Mouse (Mus musculus): ENCODE data around the gene Nlgn1. TPM values are rescaled to one million over a fixed set of nuclear protein-coding genes. Genes with fewer than 3 reads are reported as not detected.

The Nlgn1 gene
- polyA plus RNA-seq, 2 experiments = 2.6 to 3.5 TPM

GRCm38 (mm10) chr3:25675069-25675468 is 657.2 kb downstream of the Nlgn1 start:
- DNase-seq (ENCODE audit: low spot score) (no peak), ATAC-seq (ENCODE audit: low FRiP score, low read depth) (no peak)
- 64% methylated on average over 3 of the region's 3 CpGs for WGBS
- no peak overlapping the region for H3K4me2 ChIP-seq (replicated peaks; ENCODE audit: low read depth, low read length, severe bottlenecking)
- H3K36me3 ChIP-seq (ENCODE audit: control insufficient read depth, insufficient read depth, low read length) = no peaks in the 10 kb centered on the region
- no peak overlapping the region for H3K4me3 ChIP-seq (replicated peaks; ENCODE audit: low read length)
- no peak for TF ChIP-seq POLR2A (IDR thresholded peaks at IDR 0.05; ENCODE audit: borderline replicate concordance, extremely low read depth, insufficient read depth, insufficient read length)
- H3K27me3 ChIP-seq (ENCODE audit: control insufficient read depth, insufficient read depth, low read length) = no peaks in the 10 kb centered on the region
- no peak overlapping the region for H3K9ac ChIP-seq (ENCODE audit: low read depth, low read length, severe bottlenecking)
- no peak overlapping the region for H3K27ac ChIP-seq (replicated peaks; ENCODE audit: low read depth, low read length)
- H3K4me1 ChIP-seq (ENCODE audit: control insufficient read depth, insufficient read depth, low read length) = no peaks in the 10 kb centered on the region
- no peaks in the 10 kb centered on the region for H3K9me3 ChIP-seq (ENCODE audit: control insufficient read depth, low read length)

- TF ChIP-seq POLR2A (IDR thresholded peaks at IDR 0.05; ENCODE audit: borderline replicate concordance, extremely low read depth, insufficient read depth, insufficient read length) = no peak
- no peak overlapping the region for H3K4me3 ChIP-seq (replicated peaks; ENCODE audit: low read length)
- no peaks in the 10 kb centered on the region for H3K27me3 ChIP-seq (ENCODE audit: control insufficient read depth, insufficient read depth, low read length)
- H3K9ac ChIP-seq (ENCODE audit: low read depth, low read length, severe bottlenecking) = no peak overlapping the region
- no peaks in the 10 kb centered on the region for H3K4me1 ChIP-seq (ENCODE audit: control insufficient read depth, insufficient read depth, low read length)
- no peak for DNase-seq (ENCODE audit: low spot score)
- 48% methylated on average over 5 of the region's 5 CpGs for WGBS
- no peak for ATAC-seq (ENCODE audit: low FRiP score, low read depth)
- H3K9me3 ChIP-seq (ENCODE audit: control insufficient read depth, low read length) = no peaks in the 10 kb centered on the region
- H3K4me2 ChIP-seq (replicated peaks; ENCODE audit: low read depth, low read length, severe bottlenecking) = no peak overlapping the region
- no peaks in the 10 kb centered on the region for H3K36me3 ChIP-seq (ENCODE audit: control insufficient read depth, insufficient read depth, low read length)
- H3K27ac ChIP-seq (replicated peaks; ENCODE audit: low read depth, low read length) = no peak overlapping the region
These were observed 658.9 kb downstream of the Nlgn1 start for GRCm38 (mm10) chr3:25673408-25673807.

- Histone ChIP-seq H3K4me2 (replicated peaks; ENCODE audit: low read depth, low read length, severe bottlenecking) (no peak overlapping the region), H3K4me1 (ENCODE audit: control insufficient read depth, insufficient read depth, low read length) (no peaks in the 10 kb centered on the region), H3K9ac (ENCODE audit: low read depth, low read length, severe bottlenecking) (no peak overlapping the region), H3K4me3 (replicated peaks; ENCODE audit: low read length) (no peak overlapping the region), H3K27ac (replicated peaks; ENCODE audit: low read depth, low read length) (no peak overlapping the region), H3K36me3 (ENCODE audit: control insufficient read depth, insufficient read depth, low read length) (no peaks in the 10 kb centered on the region), H3K9me3 (ENCODE audit: control insufficient read depth, low read length) (no peaks in the 10 kb centered on the region), H3K27me3 (ENCODE audit: control insufficient read depth, insufficient read depth, low read length) (no peaks in the 10 kb centered on the region)
- WGBS = 77% methylated on average over 4 of the region's 4 CpGs
- no peak for TF ChIP-seq POLR2A (IDR thresholded peaks at IDR 0.05; ENCODE audit: borderline replicate concordance, extremely low read depth, insufficient read depth, insufficient read length)
- ATAC-seq (ENCODE audit: low FRiP score, low read depth) (no peak), DNase-seq (ENCODE audit: low spot score) (no peak)
These were observed 659.5 kb downstream of the Nlgn1 start for GRCm38 (mm10) chr3:25672779-25673178.

GRCm38 (mm10) chr3:25663464-25663863 is 668.8 kb downstream of the Nlgn1 start:
- Histone ChIP-seq H3K4me3 (replicated peaks; ENCODE audit: low read length) (no peak overlapping the region), H3K27me3 (ENCODE audit: control insufficient read depth, insufficient read depth, low read length) (no peaks in the 10 kb centered on the region), H3K9ac (ENCODE audit: low read depth, low read length, severe bottlenecking) (no peak overlapping the region), H3K36me3 (ENCODE audit: control insufficient read depth, insufficient read depth, low read length) (no peaks in the 10 kb centered on the region), H3K9me3 (ENCODE audit: control insufficient read depth, low read length) (no peaks in the 10 kb centered on the region), H3K4me2 (replicated peaks; ENCODE audit: low read depth, low read length, severe bottlenecking) (no peak overlapping the region), H3K4me1 (ENCODE audit: control insufficient read depth, insufficient read depth, low read length) (no peaks in the 10 kb centered on the region), H3K27ac (replicated peaks; ENCODE audit: low read depth, low read length) (no peak overlapping the region)
- no peak for TF ChIP-seq POLR2A (IDR thresholded peaks at IDR 0.05; ENCODE audit: borderline replicate concordance, extremely low read depth, insufficient read depth, insufficient read length)
- no peak for DNase-seq (ENCODE audit: low spot score)
- 80% methylated on average over 2 of the region's 2 CpGs for WGBS
- ATAC-seq (ENCODE audit: low FRiP score, low read depth) = no peak

- ATAC-seq (ENCODE audit: low FRiP score, low read depth) (no peak), DNase-seq (ENCODE audit: low spot score) (no peak)
- no peak overlapping the region for H3K9ac ChIP-seq (ENCODE audit: low read depth, low read length, severe bottlenecking)
- TF ChIP-seq POLR2A (IDR thresholded peaks at IDR 0.05; ENCODE audit: borderline replicate concordance, extremely low read depth, insufficient read depth, insufficient read length) = no peak
- H3K4me1 ChIP-seq (ENCODE audit: control insufficient read depth, insufficient read depth, low read length) = no peaks in the 10 kb centered on the region
- no peak overlapping the region for H3K4me2 ChIP-seq (replicated peaks; ENCODE audit: low read depth, low read length, severe bottlenecking)
- H3K36me3 ChIP-seq (ENCODE audit: control insufficient read depth, insufficient read depth, low read length) = no peaks in the 10 kb centered on the region
- WGBS = 90% methylated on average over 3 of the region's 3 CpGs
- no peak overlapping the region for H3K4me3 ChIP-seq (replicated peaks; ENCODE audit: low read length)
- no peak overlapping the region for H3K27ac ChIP-seq (replicated peaks; ENCODE audit: low read depth, low read length)
- H3K9me3 ChIP-seq (ENCODE audit: control insufficient read depth, low read length) = no peaks in the 10 kb centered on the region
- H3K27me3 ChIP-seq (ENCODE audit: control insufficient read depth, insufficient read depth, low read length) = no peaks in the 10 kb centered on the region
These were observed 672.0 kb downstream of the Nlgn1 start for GRCm38 (mm10) chr3:25660285-25660684.

GRCm38 (mm10) chr3:25658006-25658405 is 674.3 kb downstream of the Nlgn1 start:
- no peak overlapping the region for H3K4me2 ChIP-seq (replicated peaks; ENCODE audit: low read depth, low read length, severe bottlenecking)
- no peak for TF ChIP-seq POLR2A (IDR thresholded peaks at IDR 0.05; ENCODE audit: borderline replicate concordance, extremely low read depth, insufficient read depth, insufficient read length)
- ATAC-seq (ENCODE audit: low FRiP score, low read depth) (no peak), DNase-seq (ENCODE audit: low spot score) (no peak)
- no peaks in the 10 kb centered on the region for H3K27me3 ChIP-seq (ENCODE audit: control insufficient read depth, insufficient read depth, low read length)
- no peak overlapping the region for H3K9ac ChIP-seq (ENCODE audit: low read depth, low read length, severe bottlenecking)
- H3K9me3 ChIP-seq (ENCODE audit: control insufficient read depth, low read length) = no peaks in the 10 kb centered on the region
- no peaks in the 10 kb centered on the region for H3K36me3 ChIP-seq (ENCODE audit: control insufficient read depth, insufficient read depth, low read length)
- no peak overlapping the region for H3K4me3 ChIP-seq (replicated peaks; ENCODE audit: low read length)
- H3K4me1 ChIP-seq (ENCODE audit: control insufficient read depth, insufficient read depth, low read length) = no peaks in the 10 kb centered on the region
- WGBS = 92% methylated on average over 14 of the region's 14 CpGs
- H3K27ac ChIP-seq (replicated peaks; ENCODE audit: low read depth, low read length) = no peak overlapping the region

All from limb, embryonic 14.5 days (tissue).